Mouse (Mus musculus): ENCODE data around the gene Zfp503.

- TF ChIP-seq GATA1 (IDR thresholded peaks at IDR 0.05; ENCODE audit: borderline replicate concordance, low read length) (no peak), FLI1 (IDR thresholded peaks at IDR 0.05; ENCODE audit: low read length) (no peak)
Measured at GRCm38 (mm10) chr14:22014781-22015180, 25.4 kb upstream of the Zfp503 start.

Measured in megakaryocyte, embryonic 14.5 days (primary cell).